Comparison of ENCODE assay signal across 1 mouse cellular context in the genomic region with DNA sequence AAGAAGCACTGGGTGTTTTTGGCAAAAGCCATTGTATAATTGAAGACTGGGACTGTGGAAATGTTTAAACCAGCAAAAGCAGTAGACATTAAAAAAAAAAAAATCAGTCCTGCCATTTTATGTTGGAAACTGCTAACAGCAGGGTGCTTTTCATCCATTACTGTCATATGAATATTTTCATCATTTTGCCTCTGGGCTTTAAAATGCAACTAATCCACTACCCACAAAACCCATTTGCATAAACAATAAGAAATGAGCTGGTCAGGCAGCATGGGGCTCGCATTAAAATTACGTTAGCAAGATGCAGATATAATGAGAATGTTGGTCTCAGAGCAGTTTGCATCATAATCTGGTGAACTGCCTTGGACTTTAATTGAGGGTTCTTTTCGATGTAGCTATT.
TF ChIP-seq lines count a peak whose summit lies in the region.

No protein-coding gene starts in this region.

TF ChIP-seq in CH12.LX, 34 proteins besides CTCF, POLR2A, EP300 and RAD21 (continued from another document):
- no peak for TF ChIP-seq HCFC1 (IDR thresholded peaks at IDR 0.05; ENCODE audit: low read depth, low read length)
TF ChIP-seq in CH12.LX: peak in this region for 0.
